Comparison of ENCODE assay signal across 16 mouse cellular contexts in genomic region chr11:28889538-28889937, GRCm38 (mm10). TPM values are rescaled to one million over a fixed set of nuclear protein-coding genes. Genes with fewer than 3 reads are reported as not detected.
"Had no signal": no experiment of that assay in that cellular context is flagged by ENCODE, and none has a peak within 500 bp of the region (broad histone marks: within the 10 kb centered on the region; RNA-seq: fewer than 3 reads in every experiment).

No protein-coding gene starts in this region.

- H3K4me2 ChIP-seq: neural tube, embryonic 15.5 days; stomach, embryonic 15.5 days had no signal

- DNase-seq: retina, postnatal 1 day; right cerebral cortex, adult 18-20 months; right cerebral cortex, postnatal 14 days; right cerebral cortex, postnatal 25 days; right cerebral cortex, postnatal 4 days; spleen, adult 18-20 months; thymus, adult 18-20 months; thymus, adult 2 months; thymus, postnatal 14 days; thymus, postnatal 25 days; thymus, postnatal 36 days; thymus, postnatal 4 days had no signal

- H3K9ac ChIP-seq: neural tube, embryonic 15.5 days; stomach, embryonic 15.5 days had no signal

- H3K27me3 ChIP-seq: neural tube, embryonic 15.5 days; stomach, embryonic 15.5 days had no signal

- H3K36me3 ChIP-seq: neural tube, embryonic 15.5 days; stomach, embryonic 15.5 days had no signal

- H3K27ac ChIP-seq: neural tube, embryonic 15.5 days; stomach, embryonic 15.5 days; stomach, postnatal 0 days had no signal

- H3K9me3 ChIP-seq: neural tube, embryonic 15.5 days; stomach, embryonic 15.5 days had no signal

- H3K4me1 ChIP-seq: neural tube, embryonic 15.5 days; stomach, embryonic 15.5 days had no signal

- H3K4me3 ChIP-seq: neural tube, embryonic 15.5 days; stomach, embryonic 15.5 days had no signal

RNA-seq across cellular contexts. Expression of gene Efemp1, which starts 36.5 kb away (rescaled TPM):
- total RNA-seq: neutrophil, adult 5-6 weeks had no signal
